Mouse (Mus musculus) kidney, adult 2 months (tissue): ENCODE results near the gene Cd47. TPM values are rescaled to one million over a fixed set of nuclear protein-coding genes. Genes with fewer than 3 reads are reported as not detected.
A peak's percentile ranks its signal among the peaks of the same experiment; 100 is the strongest.

Experiments used
- DNase-seq: peaks from one replicate; pipeline ENCODE4 v3.0.0; 2021
- H3K27ac ChIP-seq: fragments of 200-500 bp; 2 replicates; pipeline ENCODE4 v1.5.1; 2012; ENCODE audit warnings: low read depth, low read length, control low read depth, inconsistent platforms; ENCODE audit not compliant: insufficient read depth
- H3K27me3 ChIP-seq: fragments of 200-500 bp; replicated peaks from 2 replicates; pipeline ENCODE4 v1.6.1; 2012; ENCODE audit warnings: mild to moderate bottlenecking, moderate library complexity, low read length, inconsistent platforms; ENCODE audit not compliant: control insufficient read depth, insufficient read depth
- H3K36me3 ChIP-seq: fragments of 200-500 bp; 2 replicates; pipeline ENCODE4 v1.6.1; 2012; ENCODE audit warnings: mild to moderate bottlenecking, moderate library complexity, low read length, inconsistent platforms; ENCODE audit not compliant: control insufficient read depth, insufficient read depth
- H3K4me1 ChIP-seq: fragments of 200-500 bp; 2 replicates; pipeline ENCODE4 v1.6.1; 2011; ENCODE audit warnings: low read length; ENCODE audit not compliant: control insufficient read depth, insufficient read depth
- H3K4me3 ChIP-seq: fragments of 200-500 bp; 2 replicates; pipeline ENCODE4 v1.5.1; 2011; ENCODE audit warnings: mild to moderate bottlenecking, low read depth, low read length, control low read depth; ENCODE audit not compliant: insufficient read depth
- CTCF ChIP-seq: fragments of 200-500 bp; conservative IDR thresholded peaks from 2 replicates; pipeline ENCODE4 v1.5.1; 2011; ENCODE audit warnings: low read depth, mild to moderate bottlenecking, control low read depth, low read length, moderate library complexity, mixed read lengths; ENCODE audit not compliant: insufficient read depth, insufficient read length
- POLR2A ChIP-seq: fragments of 200-500 bp; IDR thresholded peaks from one replicate; pipeline ENCODE4 v1.6.1; 2011; ENCODE audit warnings: low read depth, low read length, control low read depth
- WGBS: fragments of 180-500 bp; shearing (Covaris S2); methylation state at CpG from one replicate; pipeline ENCODE4 v1.1.7; 2018; 5-methylcytosine and 5-hydroxymethylcytosine counted together
- polyA plus RNA-seq: library from polyadenylated mRNA; depleted of rRNA; stranded (reverse); fragments of >200 nt; gene quantifications from 2 replicates; pipeline ENCODE4 v1.2.3, GENCODE M21; 2012

Gene Cd47
- polyA plus RNA-seq, 1 experiment, result 36.5 TPM

GRCm38 (mm10) chr16:49868278-49868677, 67.9 kb downstream of the Cd47 start:
- DNase-seq, result no peak
- peaks cover 4% of the 10 kb centered on the region; the same call in 1 of the 2 replicates for H3K36me3 ChIP-seq
- whole genome bisulfite sequencing, result 100% methylated on average over 1 of the region's 1 CpGs
- H3K27ac ChIP-seq, result no peak overlapping the region
- no peak for TF ChIP-seq CTCF
- TF ChIP-seq POLR2A, result no peak
- no peaks in the 10 kb centered on the region for H3K27me3 ChIP-seq
- peaks cover 3% of the 10 kb centered on the region; the same call in 1 of the 2 replicates for H3K4me1 ChIP-seq
- no peak overlapping the region for H3K4me3 ChIP-seq

DNA sequence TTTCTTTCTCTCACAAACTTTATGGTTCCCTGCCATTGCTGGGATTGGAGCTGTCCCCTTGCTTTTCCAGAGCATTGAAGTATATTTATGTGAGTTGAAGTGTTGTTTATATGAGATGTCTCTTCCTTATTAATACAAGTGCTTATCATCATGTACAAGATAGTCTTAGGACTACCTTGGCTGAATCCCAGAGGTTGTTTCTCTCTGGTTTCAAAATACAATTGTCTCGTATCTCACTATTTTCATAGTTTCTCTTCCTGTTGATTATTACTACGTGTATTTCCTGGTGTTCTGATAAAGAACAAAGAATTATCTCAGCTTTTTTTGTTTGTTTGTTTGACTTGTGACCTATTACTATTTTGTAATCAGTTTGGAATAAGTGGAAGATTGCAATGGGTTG, 73.6 kb downstream of the Cd47 start:
- peak; percentile 26 for DNase-seq
- peaks cover 4% of the 10 kb centered on the region; the same call in 1 of the 2 replicates for H3K36me3 ChIP-seq
- peaks cover 9% of the 10 kb centered on the region; the same call in 1 of the 2 replicates for H3K4me1 ChIP-seq
- no peak overlapping the region for H3K4me3 ChIP-seq
- TF ChIP-seq CTCF (no peak), POLR2A (no peak)
- 70% methylated on average over 2 of the region's 2 CpGs for WGBS
- H3K27ac ChIP-seq, result no peak overlapping the region
- no peaks in the 10 kb centered on the region for H3K27me3 ChIP-seq

DNA sequence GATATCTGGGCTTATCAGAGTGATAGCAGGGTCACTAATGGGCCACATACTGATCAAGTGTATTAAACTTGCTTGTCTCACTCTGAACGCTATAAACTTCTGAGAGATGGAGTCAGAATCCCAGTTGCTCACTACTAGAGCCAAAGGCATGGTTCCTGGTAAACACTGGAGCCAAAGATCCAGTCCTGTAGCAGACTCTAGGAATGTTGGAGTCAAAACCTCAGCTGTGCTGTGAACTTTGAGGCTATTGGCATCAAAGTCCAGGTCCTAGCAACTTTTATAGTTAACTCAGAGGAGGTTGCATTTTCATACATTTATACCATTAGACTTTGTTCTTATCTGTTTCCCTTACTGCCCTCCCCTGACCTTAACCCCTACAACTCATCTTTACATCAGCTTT, 74.2 kb downstream of the Cd47 start:
- Histone ChIP-seq H3K4me1 (peaks cover 9% of the 10 kb centered on the region; the same call in 1 of the 2 replicates), H3K27ac (peak overlapping the region; percentile 17; the same call in 1 of the 2 replicates), H3K4me3 (no peak overlapping the region), H3K36me3 (peaks cover 2% of the 10 kb centered on the region; the same call in 1 of the 2 replicates), H3K27me3 (no peaks in the 10 kb centered on the region)
- DNase-seq, result peak; percentile 25
- WGBS, result 49% methylated on average over 1 of the region's 1 CpGs
- TF ChIP-seq CTCF (no peak), POLR2A (no peak)

- peaks cover 9% of the 10 kb centered on the region; the same call in 1 of the 2 replicates for H3K4me1 ChIP-seq
- no peaks in the 10 kb centered on the region for H3K36me3 ChIP-seq
- no peak overlapping the region for H3K4me3 ChIP-seq
- TF ChIP-seq POLR2A (no peak), CTCF (no peak)
- H3K27me3 ChIP-seq, result no peaks in the 10 kb centered on the region
- no peak overlapping the region for H3K27ac ChIP-seq
- 65% methylated on average over 9 of the region's 9 CpGs for WGBS
- DNase-seq, result no peak
These were observed 76.1 kb downstream of the Cd47 start for GRCm38 (mm10) chr16:49876291-49877030.

GRCm38 (mm10) chr16:49877243-49877642, 76.9 kb downstream of the Cd47 start:
- no peak for DNase-seq
- H3K27ac ChIP-seq, result no peak overlapping the region
- 87% methylated on average over 9 of the region's 9 CpGs for WGBS
- no peak overlapping the region for H3K4me3 ChIP-seq
- peaks cover 9% of the 10 kb centered on the region; the same call in 1 of the 2 replicates for H3K4me1 ChIP-seq
- H3K27me3 ChIP-seq, result no peaks in the 10 kb centered on the region
- TF ChIP-seq CTCF (no peak), POLR2A (no peak)
- H3K36me3 ChIP-seq, result no peaks in the 10 kb centered on the region

- TF ChIP-seq CTCF, result no peak
- no peak for TF ChIP-seq POLR2A
- Histone ChIP-seq H3K27ac (no peak overlapping the region), H3K27me3 (no peaks in the 10 kb centered on the region), H3K4me1 (peaks cover 9% of the 10 kb centered on the region; the same call in 1 of the 2 replicates), H3K36me3 (no peaks in the 10 kb centered on the region), H3K4me3 (no peak overlapping the region)
- DNase-seq, result no peak
- WGBS, result 82% methylated on average over 2 of the region's 2 CpGs
These were observed 77.7 kb downstream of the Cd47 start for GRCm38 (mm10) chr16:49878051-49878450.

DNA sequence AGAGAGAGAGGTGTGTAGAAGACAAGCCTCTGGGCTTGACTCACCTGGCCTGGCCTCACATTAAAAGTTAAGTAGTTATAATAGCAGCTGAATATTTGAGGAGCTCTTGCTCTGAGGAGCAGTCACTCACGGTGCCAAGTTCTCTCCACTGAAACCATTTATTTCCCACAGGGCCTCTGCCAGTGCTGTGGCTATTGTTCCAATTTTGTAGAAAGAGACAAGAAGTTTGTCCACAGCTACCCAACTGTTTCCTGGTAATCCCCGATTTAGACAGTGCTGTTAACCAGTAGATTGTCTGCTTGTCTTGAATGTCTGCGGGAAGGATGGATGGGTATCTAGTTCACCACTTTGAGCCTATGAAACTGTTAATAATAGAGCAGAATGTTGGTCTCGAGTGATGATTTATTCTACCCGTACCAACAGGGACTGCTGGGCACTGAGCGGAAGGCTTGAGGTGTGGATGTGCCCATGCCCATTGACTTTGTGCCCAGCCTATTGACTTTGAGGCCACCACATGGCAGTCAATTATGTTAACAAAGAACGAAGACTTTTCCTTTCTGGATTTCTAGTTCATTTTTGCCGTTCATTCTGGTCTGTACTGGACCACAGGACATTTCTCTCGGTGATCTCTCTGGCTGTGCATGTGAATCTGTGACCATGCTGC, 86.2 kb downstream of the Cd47 start:
- H3K4me3 ChIP-seq, result no peak overlapping the region
- no peaks in the 10 kb centered on the region for H3K27me3 ChIP-seq
- 90% methylated on average over 9 of the region's 9 CpGs for WGBS
- H3K27ac ChIP-seq, result no peak overlapping the region
- TF ChIP-seq CTCF (no peak), POLR2A (no peak)
- no peaks in the 10 kb centered on the region for H3K36me3 ChIP-seq
- no peaks in the 10 kb centered on the region for H3K4me1 ChIP-seq
- no peak for DNase-seq
